Mouse (Mus musculus) kidney, adult 2 months (tissue): ENCODE measurements around the gene Pheta1. TPM values are rescaled to one million over a fixed set of nuclear protein-coding genes. Genes with fewer than 3 reads are reported as not detected.

Experiments used
- DNase-seq: peaks from one replicate; pipeline ENCODE4 v3.0.0; 2021
- H3K27ac ChIP-seq: fragments of 200-500 bp; 2 replicates; pipeline ENCODE4 v1.5.1; 2012; ENCODE audit warnings: low read depth, low read length, control low read depth, inconsistent platforms; ENCODE audit not compliant: insufficient read depth
- H3K27me3 ChIP-seq: fragments of 200-500 bp; replicated peaks from 2 replicates; pipeline ENCODE4 v1.6.1; 2012; ENCODE audit warnings: mild to moderate bottlenecking, moderate library complexity, low read length, inconsistent platforms; ENCODE audit not compliant: control insufficient read depth, insufficient read depth
- H3K36me3 ChIP-seq: fragments of 200-500 bp; 2 replicates; pipeline ENCODE4 v1.6.1; 2012; ENCODE audit warnings: mild to moderate bottlenecking, moderate library complexity, low read length, inconsistent platforms; ENCODE audit not compliant: control insufficient read depth, insufficient read depth
- H3K4me1 ChIP-seq: fragments of 200-500 bp; 2 replicates; pipeline ENCODE4 v1.6.1; 2011; ENCODE audit warnings: low read length; ENCODE audit not compliant: control insufficient read depth, insufficient read depth
- H3K4me3 ChIP-seq: fragments of 200-500 bp; 2 replicates; pipeline ENCODE4 v1.5.1; 2011; ENCODE audit warnings: mild to moderate bottlenecking, low read depth, low read length, control low read depth; ENCODE audit not compliant: insufficient read depth
- CTCF ChIP-seq: fragments of 200-500 bp; conservative IDR thresholded peaks from 2 replicates; pipeline ENCODE4 v1.5.1; 2011; ENCODE audit warnings: low read depth, mild to moderate bottlenecking, control low read depth, low read length, moderate library complexity, mixed read lengths; ENCODE audit not compliant: insufficient read depth, insufficient read length
- POLR2A ChIP-seq: fragments of 200-500 bp; IDR thresholded peaks from one replicate; pipeline ENCODE4 v1.6.1; 2011; ENCODE audit warnings: low read depth, low read length, control low read depth
- WGBS: fragments of 180-500 bp; shearing (Covaris S2); methylation state at CpG from one replicate; pipeline ENCODE4 v1.1.7; 2018; 5-methylcytosine and 5-hydroxymethylcytosine counted together
- polyA plus RNA-seq: library from polyadenylated mRNA; depleted of rRNA; stranded (reverse); fragments of >200 nt; gene quantifications from 2 replicates; pipeline ENCODE4 v1.2.3, GENCODE M21; 2012

The Pheta1 gene
- polyA plus RNA-seq, 1 experiment: 19.1 TPM

- no peaks in the 10 kb centered on the region for H3K36me3 ChIP-seq
- TF ChIP-seq CTCF: no peak
- no peak for TF ChIP-seq POLR2A
- H3K27me3 ChIP-seq: no peaks in the 10 kb centered on the region
- peak within 1 kb of the TSS; percentile 91 for H3K4me3 ChIP-seq
- H3K27ac ChIP-seq: peak within 1 kb of the TSS; percentile 91
- WGBS: 2% methylated on average over 35 of the region's 35 CpGs
- H3K4me1 ChIP-seq: peaks cover 15% of the 10 kb centered on the region; the same call in 1 of the 2 replicates
- DNase-seq: peak; percentile 56
Observed at GRCm38 (mm10) chr5:121837441-121838340, 11.1 kb upstream of the Pheta1 start, which contains the start of gene Sh2b3. TSS of gene Sh2b3 (minus strand) at chr5:121837646.

- Histone ChIP-seq H3K27me3 (no peaks in the 10 kb centered on the region), H3K4me1 (peaks cover 11% of the 10 kb centered on the region; the same call in 1 of the 2 replicates), H3K4me3 (peak overlapping the region; percentile 52), H3K36me3 (no peaks in the 10 kb centered on the region), H3K27ac (peak overlapping the region; percentile 84)
- under 1% methylated on average over 46 of the region's 46 CpGs for WGBS
- TF ChIP-seq CTCF (no peak), POLR2A (no peak)
- peak; percentile 87 for DNase-seq
Observed at GRCm38 (mm10) chr5:121838341-121839127, 10.2 kb upstream of the Pheta1 start.

GRCm38 (mm10) chr5:121839128-121839473 is 9.7 kb upstream of the Pheta1 start:
- no peak for DNase-seq
- no peak for TF ChIP-seq POLR2A
- no peak for TF ChIP-seq CTCF
- H3K27ac ChIP-seq: peak overlapping the region; percentile 57
- H3K27me3 ChIP-seq: no peaks in the 10 kb centered on the region
- no peaks in the 10 kb centered on the region for H3K36me3 ChIP-seq
- peaks cover 11% of the 10 kb centered on the region; the same call in 1 of the 2 replicates for H3K4me1 ChIP-seq
- peak overlapping the region; percentile 52; the same call in 1 of the 2 replicates for H3K4me3 ChIP-seq
- 12% methylated on average over 7 of the region's 7 CpGs for WGBS

GRCm38 (mm10) chr5:121841516-121841915 is 7.3 kb upstream of the Pheta1 start:
- 89% methylated on average over 9 of the region's 9 CpGs for WGBS
- H3K4me1 ChIP-seq: peaks cover 11% of the 10 kb centered on the region; the same call in 1 of the 2 replicates
- TF ChIP-seq CTCF (no peak), POLR2A (no peak)
- H3K27me3 ChIP-seq: no peaks in the 10 kb centered on the region
- DNase-seq: no peak
- H3K27ac ChIP-seq: no peak overlapping the region
- no peaks in the 10 kb centered on the region for H3K36me3 ChIP-seq
- no peak overlapping the region for H3K4me3 ChIP-seq

- no peak overlapping the region for H3K4me3 ChIP-seq
- H3K27ac ChIP-seq: no peak overlapping the region
- peak; percentile 17 for DNase-seq
- H3K4me1 ChIP-seq: peaks cover 11% of the 10 kb centered on the region; the same call in 1 of the 2 replicates
- H3K36me3 ChIP-seq: no peaks in the 10 kb centered on the region
- 46% methylated on average over 10 of the region's 10 CpGs for WGBS
- TF ChIP-seq POLR2A (no peak), CTCF (no peak)
- H3K27me3 ChIP-seq: no peaks in the 10 kb centered on the region
Observed at GRCm38 (mm10) chr5:121841973-121842372, 6.8 kb upstream of the Pheta1 start.

GRCm38 (mm10) chr5:121842665-121843118 is 6.1 kb upstream of the Pheta1 start:
- WGBS: under 1% methylated on average over 33 of the region's 33 CpGs
- H3K27ac ChIP-seq: no peak overlapping the region

More at GRCm38 (mm10) chr5:121842665-121843118, 6.1 kb upstream of the Pheta1 start:
- Histone ChIP-seq H3K27me3 (no peaks in the 10 kb centered on the region), H3K36me3 (no peaks in the 10 kb centered on the region), H3K4me1 (peaks cover 11% of the 10 kb centered on the region; the same call in 1 of the 2 replicates), H3K4me3 (peak overlapping the region; percentile 48)
- DNase-seq: peak; percentile 88
- peak; percentile 86 for TF ChIP-seq CTCF
- TF ChIP-seq POLR2A: no peak
